Mouse (Mus musculus): ENCODE results near the gene Lrp1. TPM values are rescaled to one million over a fixed set of nuclear protein-coding genes. Genes with fewer than 3 reads are reported as not detected.

Lrp1 gene
- polyA plus RNA-seq, 1 experiment from 2014 or later = 440 TPM

- 53% methylated on average over 8 of the region's 9 CpGs for WGBS (ENCODE audit: missing documents)
- Histone ChIP-seq H3K36me3 (ENCODE audit: inconsistent target) (no peaks in the 10 kb centered on the region; the same call in 1 of the 2 replicates), H3K79me2 (ENCODE audit: inconsistent target) (no peaks in the 10 kb centered on the region), H3K27ac (no peak overlapping the region), H3K4me3 (ENCODE audit: inconsistent target) (no peak overlapping the region)
Observed at GRCm38 (mm10) chr10:127515271-127515982, 105.5 kb downstream of the Lrp1 start.

- WGBS (ENCODE audit: missing documents) = 39% methylated on average over 5 of the region's 6 CpGs
- Histone ChIP-seq H3K27ac (no peak within 1 kb of the TSS), H3K4me3 (ENCODE audit: inconsistent target) (no peak within 1 kb of the TSS), H3K79me2 (ENCODE audit: inconsistent target) (no peaks in the 10 kb centered on the region), H3K36me3 (ENCODE audit: inconsistent target) (no peaks in the 10 kb centered on the region; the same call in 1 of the 2 replicates)
Observed at GRCm38 (mm10) chr10:127514764-127515163, 106.2 kb downstream of the Lrp1 start, which contains the start of gene Ndufa4l2. TSS of gene Ndufa4l2 (plus strand) at chr10:127514967.

- Histone ChIP-seq H3K36me3 (ENCODE audit: inconsistent target) (no peaks in the 10 kb centered on the region; the same call in 1 of the 2 replicates), H3K79me2 (ENCODE audit: inconsistent target) (no peaks in the 10 kb centered on the region), H3K27ac (no peak overlapping the region), H3K4me3 (ENCODE audit: inconsistent target) (no peak overlapping the region)
- 13% methylated on average over 13 of the region's 13 CpGs for WGBS (ENCODE audit: missing documents)
Observed at GRCm38 (mm10) chr10:127514111-127514698, 106.7 kb downstream of the Lrp1 start.

GRCm38 (mm10) chr10:127513501-127514091, 107.4 kb downstream of the Lrp1 start:
- 8% methylated on average over 16 of the region's 16 CpGs for WGBS (ENCODE audit: missing documents)
- Histone ChIP-seq H3K27ac (no peak overlapping the region), H3K4me3 (ENCODE audit: inconsistent target) (no peak overlapping the region), H3K36me3 (ENCODE audit: inconsistent target) (no peaks in the 10 kb centered on the region; the same call in 1 of the 2 replicates), H3K79me2 (ENCODE audit: inconsistent target) (no peaks in the 10 kb centered on the region)

- Histone ChIP-seq H3K27ac (no peak overlapping the region), H3K79me2 (ENCODE audit: inconsistent target) (no peaks in the 10 kb centered on the region), H3K4me3 (ENCODE audit: inconsistent target) (peak overlapping the region; percentile 36; the same call in 1 of the 2 replicates), H3K36me3 (ENCODE audit: inconsistent target) (no peaks in the 10 kb centered on the region; the same call in 1 of the 2 replicates)
- 0% methylated on average over 27 of the region's 27 CpGs for WGBS (ENCODE audit: missing documents)
Observed at GRCm38 (mm10) chr10:127512813-127513212, 108.1 kb downstream of the Lrp1 start.

- Histone ChIP-seq H3K4me3 (ENCODE audit: inconsistent target) (peak overlapping the region; percentile 36), H3K36me3 (ENCODE audit: inconsistent target) (no peaks in the 10 kb centered on the region), H3K27ac (no peak overlapping the region), H3K79me2 (ENCODE audit: inconsistent target) (no peaks in the 10 kb centered on the region)
- 13% methylated on average over 7 of the region's 7 CpGs for WGBS (ENCODE audit: missing documents)
Observed at GRCm38 (mm10) chr10:127512307-127512666, 108.7 kb downstream of the Lrp1 start.

- no peaks in the 10 kb centered on the region for H3K79me2 ChIP-seq (ENCODE audit: inconsistent target)
- WGBS (ENCODE audit: missing documents) = 2% methylated on average over 44 of the region's 46 CpGs
- no peak overlapping the region for H3K27ac ChIP-seq
- H3K4me3 ChIP-seq (ENCODE audit: inconsistent target) = peak overlapping the region; percentile 36
- H3K36me3 ChIP-seq (ENCODE audit: inconsistent target) = no peaks in the 10 kb centered on the region
Observed at GRCm38 (mm10) chr10:127511634-127512306, 109.2 kb downstream of the Lrp1 start.

- Histone ChIP-seq H3K36me3 (ENCODE audit: inconsistent target) (no peaks in the 10 kb centered on the region), H3K27ac (no peak overlapping the region), H3K4me3 (ENCODE audit: inconsistent target) (no peak overlapping the region; the same call in 1 of the 2 replicates), H3K79me2 (ENCODE audit: inconsistent target) (no peaks in the 10 kb centered on the region)
- 20% methylated on average over 10 of the region's 11 CpGs for WGBS (ENCODE audit: missing documents)
Observed at GRCm38 (mm10) chr10:127510895-127511617, 109.9 kb downstream of the Lrp1 start.

GRCm38 (mm10) chr10:127509837-127510701, 110.9 kb downstream of the Lrp1 start:
- WGBS (ENCODE audit: missing documents) = 56% methylated on average over 17 of the region's 17 CpGs

GRCm38 (mm10) chr10:127509051-127509836, 111.7 kb downstream of the Lrp1 start:
- Histone ChIP-seq H3K79me2 (ENCODE audit: inconsistent target) (no peaks in the 10 kb centered on the region), H3K27ac (no peak overlapping the region), H3K36me3 (ENCODE audit: inconsistent target) (no peaks in the 10 kb centered on the region), H3K4me3 (ENCODE audit: inconsistent target) (no peak overlapping the region)
- 4% methylated on average over 35 of the region's 35 CpGs for WGBS (ENCODE audit: missing documents)

More at GRCm38 (mm10) chr10:127509837-127510701, 110.9 kb downstream of the Lrp1 start:
- Histone ChIP-seq H3K4me3 (ENCODE audit: inconsistent target) (no peak overlapping the region), H3K27ac (no peak overlapping the region), H3K36me3 (ENCODE audit: inconsistent target) (no peaks in the 10 kb centered on the region), H3K79me2 (ENCODE audit: inconsistent target) (no peaks in the 10 kb centered on the region)

GRCm38 (mm10) chr10:127508239-127508638, 112.7 kb downstream of the Lrp1 start:
- Histone ChIP-seq H3K36me3 (ENCODE audit: inconsistent target) (no peaks in the 10 kb centered on the region), H3K79me2 (ENCODE audit: inconsistent target) (no peaks in the 10 kb centered on the region), H3K27ac (no peak overlapping the region), H3K4me3 (ENCODE audit: inconsistent target) (no peak overlapping the region)
- WGBS (ENCODE audit: missing documents) = 16% methylated on average over 15 of the region's 15 CpGs

- Histone ChIP-seq H3K79me2 (ENCODE audit: inconsistent target) (no peaks in the 10 kb centered on the region), H3K36me3 (ENCODE audit: inconsistent target) (peaks cover 27% of the 10 kb centered on the region), H3K4me3 (ENCODE audit: inconsistent target) (no peak within 1 kb of the TSS), H3K27ac (no peak within 1 kb of the TSS)
- 87% methylated on average over 13 of the region's 13 CpGs for WGBS (ENCODE audit: missing documents)
Observed at GRCm38 (mm10) chr10:127500894-127501893, 119.8 kb downstream of the Lrp1 start, which contains the start of gene Stac3. TSS of gene Stac3 (plus strand) at chr10:127501686.

All from macrophage (primary cell).